Mouse (Mus musculus) forebrain, embryonic 12.5 days (tissue): ENCODE data around the gene Atp5g3. TPM values are rescaled to one million over a fixed set of nuclear protein-coding genes. Genes with fewer than 3 reads are reported as not detected.
"Not testable (repeated sequence)": the region's sequence is repeated elsewhere in the genome, so short reads cannot be mapped to it uniquely, and the experiment has no call there.

Source experiments
- ATAC-seq: fragments of 200-750 bp; cut with Nextera tagmentation; 2 replicates; pipeline ENCODE4 v1.8.0; 2017; ENCODE audit warnings: moderate TSS enrichment; ENCODE audit not compliant: low FRiP score
- H3K27ac ChIP-seq: fragments of 300-500 bp; sonication (generic); 2 replicates; pipeline ENCODE4 v1.5.1; 2016; ENCODE audit warnings: mild to moderate bottlenecking
- H3K27me3 ChIP-seq: fragments of 300-500 bp; sonication (generic); 2 replicates; pipeline ENCODE4 v1.6.1; 2016; ENCODE audit warnings: mild to moderate bottlenecking
- H3K36me3 ChIP-seq: fragments of 300-500 bp; sonication (generic); replicated peaks from 2 replicates; pipeline ENCODE4 v1.6.1; 2016; ENCODE audit warnings: mild to moderate bottlenecking
- H3K4me1 ChIP-seq: fragments of 300-500 bp; sonication (generic); 2 replicates; pipeline ENCODE4 v1.6.1; 2016
- H3K4me2 ChIP-seq: fragments of 300-500 bp; sonication (generic); 2 replicates; pipeline ENCODE4 v1.6.1; 2016; ENCODE audit warnings: mild to moderate bottlenecking, moderate library complexity
- H3K4me3 ChIP-seq: fragments of 300-500 bp; sonication (generic); replicated peaks from 2 replicates; pipeline ENCODE4 v1.5.1; 2016; ENCODE audit warnings: mild to moderate bottlenecking
- H3K9ac ChIP-seq: fragments of 300-500 bp; sonication (generic); 2 replicates; pipeline ENCODE4 v1.6.1; 2016; ENCODE audit warnings: mild to moderate bottlenecking
- H3K9me3 ChIP-seq: fragments of 300-500 bp; sonication (generic); 2 replicates; pipeline ENCODE4 v1.6.1; 2016
- WGBS: fragments of 180-500 bp; shearing (Covaris S2); methylation state at CpG from one replicate; pipeline ENCODE4 v1.1.7; 2016; 5-methylcytosine and 5-hydroxymethylcytosine counted together
- polyA plus RNA-seq: library from polyadenylated mRNA; unstranded; fragments of >200 nt; fragmentation: Nextera tagmentation; extraction: Ambion mirVana; gene quantifications from 2 replicates; pipeline ENCODE4 v1.2.1, GENCODE M21; 2016

Gene Atp5g3
- polyA plus RNA-seq, 1 experiment from 2014 or later: 725 TPM

DNA sequence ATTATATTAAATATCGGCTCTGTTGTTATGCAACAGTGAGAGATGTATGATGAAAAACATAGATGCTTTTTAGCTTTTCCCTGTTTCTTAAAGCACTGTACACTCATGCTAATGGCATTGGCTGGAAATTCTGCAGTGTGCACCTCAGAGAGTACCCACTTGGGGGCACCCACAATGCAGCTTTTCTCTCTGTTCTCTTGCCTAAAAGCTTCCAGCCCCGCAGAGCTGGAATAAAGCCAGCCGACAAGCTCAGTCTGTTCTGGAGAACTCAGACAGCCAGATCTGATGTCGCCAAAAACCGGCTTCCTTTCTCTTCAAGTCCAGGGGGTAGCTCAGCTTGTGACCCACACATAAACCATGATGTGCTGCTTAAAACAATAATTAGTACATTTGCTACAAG, 14.0 kb upstream of the Atp5g3 start:
- Histone ChIP-seq H3K4me3 (no peak overlapping the region), H3K4me2 (no peak overlapping the region), H3K4me1 (no peaks in the 10 kb centered on the region), H3K36me3 (no peaks in the 10 kb centered on the region), H3K9me3 (no peaks in the 10 kb centered on the region), H3K27ac (no peak overlapping the region), H3K9ac (no peak overlapping the region), H3K27me3 (no peaks in the 10 kb centered on the region)
- WGBS: 19% methylated on average over 5 of the region's 5 CpGs
- ATAC-seq: peak; percentile 51; the same call in 1 of the 2 replicates

DNA sequence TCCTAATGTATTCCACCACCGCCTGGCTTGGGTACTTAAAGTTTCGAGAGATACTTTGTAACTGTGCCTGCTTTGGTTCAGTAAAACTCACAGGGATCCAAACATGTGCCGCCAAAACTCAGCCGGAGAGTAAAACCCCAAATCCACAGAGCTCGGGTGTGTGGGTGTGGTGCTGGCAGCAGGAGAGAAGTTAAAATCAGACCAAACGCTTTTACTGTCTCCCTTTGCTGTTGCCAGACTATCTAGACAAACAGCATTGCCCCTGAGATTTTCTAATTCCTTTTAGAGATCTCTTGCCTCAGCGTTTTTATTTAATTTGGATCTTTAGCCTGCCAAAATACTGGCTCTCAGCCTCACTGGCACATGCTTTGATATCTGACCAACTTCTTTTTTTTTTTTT, 8.5 kb upstream of the Atp5g3 start:
- Histone ChIP-seq H3K36me3 (no peaks in the 10 kb centered on the region), H3K27me3 (no peaks in the 10 kb centered on the region), H3K4me1 (no peaks in the 10 kb centered on the region), H3K27ac (no peak overlapping the region), H3K9me3 (no peaks in the 10 kb centered on the region), H3K4me2 (no peak overlapping the region), H3K9ac (no peak overlapping the region), H3K4me3 (no peak overlapping the region)
- 73% methylated on average over 7 of the region's 7 CpGs for WGBS
- ATAC-seq: no peak

DNA sequence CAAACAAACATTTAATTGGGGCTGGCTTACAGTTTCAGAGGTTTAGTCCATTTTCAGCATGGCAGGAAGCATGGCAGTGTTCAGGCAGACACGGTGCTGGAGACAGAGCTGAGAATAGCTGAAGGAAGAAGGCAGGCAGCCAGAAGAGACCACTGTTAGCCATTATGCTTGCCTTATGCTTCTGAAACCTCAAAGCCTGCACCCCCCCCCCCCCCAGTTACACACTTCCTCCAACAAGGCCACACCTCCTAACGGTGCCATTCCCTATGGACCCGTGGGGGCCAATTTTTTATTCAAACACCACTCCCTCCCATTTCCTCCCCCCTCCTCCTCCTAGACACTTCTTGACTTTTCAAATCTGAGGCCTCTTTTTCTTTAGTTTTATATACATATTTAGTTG, 1.1 kb upstream of the Atp5g3 start:
- H3K36me3 ChIP-seq: peaks cover 19% of the 10 kb centered on the region

DNA sequence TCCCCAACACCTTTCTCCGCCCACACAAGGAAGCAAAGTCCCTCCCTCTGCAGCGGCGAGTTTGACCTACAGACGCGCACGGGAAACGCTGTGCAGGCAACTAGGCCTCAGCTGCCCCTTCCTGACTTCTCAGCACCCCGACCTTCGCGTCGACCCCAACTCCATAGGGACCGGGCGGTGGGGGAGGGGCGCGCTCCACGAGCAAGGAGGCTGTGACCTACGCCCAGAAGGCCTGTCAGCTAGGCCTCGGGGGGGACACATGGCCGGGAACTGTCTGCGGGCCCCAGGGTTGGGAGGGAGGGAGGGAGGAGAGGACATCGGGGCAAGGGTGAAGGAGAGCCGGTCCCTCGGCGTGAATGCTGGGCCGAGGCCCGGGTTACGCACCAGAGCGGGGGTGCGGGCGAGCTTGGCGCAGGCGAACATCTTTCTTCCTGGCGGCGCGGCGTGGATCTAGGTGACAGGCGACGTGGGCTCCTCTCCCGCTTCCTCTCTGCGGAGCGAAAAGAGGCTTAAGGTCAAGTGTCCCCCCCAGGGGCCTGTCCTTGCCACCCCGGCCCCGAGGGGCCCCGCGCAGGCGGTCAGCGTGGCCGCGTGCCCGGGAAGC, 453 bp downstream of the Atp5g3 start:
- under 1% methylated on average over 50 of the region's 50 CpGs for WGBS
- peak; percentile 71 for ATAC-seq

More for the DNA sequence above, 1.1 kb upstream of the Atp5g3 start:
- H3K27me3 ChIP-seq: no peaks in the 10 kb centered on the region
- ATAC-seq: no peak
- no peak overlapping the region for H3K27ac ChIP-seq
- H3K4me3 ChIP-seq: no peak overlapping the region
- no peak overlapping the region for H3K9ac ChIP-seq
- H3K4me1 ChIP-seq: peaks cover 15% of the 10 kb centered on the region
- WGBS: 86% methylated on average over 3 of the region's 3 CpGs
- no peak overlapping the region for H3K4me2 ChIP-seq
- H3K9me3 ChIP-seq: no peaks in the 10 kb centered on the region

DNA sequence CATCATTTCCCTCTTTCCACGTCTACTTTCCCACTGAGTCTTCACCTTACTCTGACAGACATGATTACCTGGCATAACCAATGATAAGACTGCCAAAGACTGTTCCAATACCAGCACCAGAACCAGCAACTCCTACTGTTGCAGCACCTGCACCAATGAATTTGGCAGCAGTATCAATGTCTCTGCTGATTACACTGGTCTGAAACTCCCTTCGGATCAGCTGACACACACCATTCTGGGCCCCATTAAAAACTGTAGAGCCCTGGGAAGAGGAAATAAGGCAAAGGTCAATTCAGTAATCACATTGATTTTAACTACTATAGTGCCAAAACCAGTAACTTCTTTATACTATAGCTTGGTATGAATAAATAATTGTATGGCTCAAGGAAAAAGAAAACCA, 2.0 kb downstream of the Atp5g3 start:
- Histone ChIP-seq H3K4me3 (no peak overlapping the region), H3K4me2 (no peak overlapping the region), H3K36me3 (peaks cover 28% of the 10 kb centered on the region), H3K4me1 (peaks cover 15% of the 10 kb centered on the region), H3K27ac (no peak overlapping the region), H3K9me3 (no peaks in the 10 kb centered on the region), H3K27me3 (no peaks in the 10 kb centered on the region), H3K9ac (no peak overlapping the region)
- WGBS: 92% methylated on average over 2 of the region's 2 CpGs
- no peak for ATAC-seq

More for the DNA sequence above, 453 bp downstream of the Atp5g3 start:
- Histone ChIP-seq H3K27ac (peak overlapping the region; percentile 88), H3K4me3 (peak overlapping the region; percentile 81), H3K9me3 (no peaks in the 10 kb centered on the region), H3K27me3 (no peaks in the 10 kb centered on the region), H3K4me2 (peak overlapping the region; percentile 74), H3K9ac (peak overlapping the region; percentile 97), H3K4me1 (peaks cover 15% of the 10 kb centered on the region), H3K36me3 (peaks cover 28% of the 10 kb centered on the region)

DNA sequence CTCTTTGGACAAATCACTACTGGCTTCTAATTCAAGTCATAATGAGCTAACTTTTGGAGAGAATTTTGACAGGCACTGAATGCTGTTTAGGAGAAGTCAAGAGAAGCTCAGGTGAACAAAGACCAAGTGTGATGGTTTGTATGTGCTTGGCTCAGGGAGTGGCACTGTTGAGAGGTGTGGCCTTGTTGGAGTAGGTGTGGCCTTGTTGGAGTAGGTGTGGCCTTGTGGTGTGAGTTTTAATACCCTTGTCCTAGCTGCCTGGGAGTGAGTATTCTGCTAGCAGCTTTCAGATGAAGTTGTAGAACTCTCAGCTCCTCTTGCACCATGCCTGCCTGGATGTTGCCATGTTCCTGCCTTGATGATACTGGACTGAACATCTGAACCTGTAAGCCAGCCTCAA, 6.4 kb downstream of the Atp5g3 start:
- not testable (repeated sequence) for H3K9ac ChIP-seq, H3K4me1 ChIP-seq, H3K27me3 ChIP-seq, ATAC-seq, H3K9me3 ChIP-seq, H3K4me3 ChIP-seq, H3K4me2 ChIP-seq, H3K27ac ChIP-seq
- H3K36me3 ChIP-seq: peaks cover 31% of the 10 kb centered on the region

DNA sequence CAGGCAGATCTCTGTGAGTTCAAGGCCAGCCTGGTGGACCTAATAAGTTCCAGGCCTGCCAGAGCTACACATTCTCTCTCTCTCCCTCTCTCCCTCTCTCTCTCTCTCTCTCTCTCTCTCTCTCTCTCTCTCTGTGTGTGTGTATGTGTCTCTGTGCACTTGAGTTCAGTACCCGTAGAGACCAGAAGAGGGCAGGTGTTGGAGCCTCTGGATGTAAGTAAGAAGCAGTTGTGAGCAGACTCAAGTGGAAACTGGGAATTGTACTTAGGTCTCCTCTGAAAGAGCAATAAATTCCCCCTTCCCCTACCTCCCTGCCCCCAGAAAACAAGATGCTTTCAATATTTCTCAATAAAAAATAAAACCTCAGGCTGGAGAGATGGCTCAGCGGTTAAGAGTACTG, 7.6 kb downstream of the Atp5g3 start:
- no peak overlapping the region for H3K4me3 ChIP-seq
- H3K27me3 ChIP-seq: no peaks in the 10 kb centered on the region
- H3K4me1 ChIP-seq: no peaks in the 10 kb centered on the region; the same call in 1 of the 2 replicates
- no peaks in the 10 kb centered on the region for H3K9me3 ChIP-seq
- no peak overlapping the region for H3K4me2 ChIP-seq
- no peak overlapping the region for H3K27ac ChIP-seq
- no peak for ATAC-seq
- H3K36me3 ChIP-seq: peaks cover 25% of the 10 kb centered on the region
- WGBS: 94% methylated on average over 2 of the region's 2 CpGs
- no peak overlapping the region for H3K9ac ChIP-seq

DNA sequence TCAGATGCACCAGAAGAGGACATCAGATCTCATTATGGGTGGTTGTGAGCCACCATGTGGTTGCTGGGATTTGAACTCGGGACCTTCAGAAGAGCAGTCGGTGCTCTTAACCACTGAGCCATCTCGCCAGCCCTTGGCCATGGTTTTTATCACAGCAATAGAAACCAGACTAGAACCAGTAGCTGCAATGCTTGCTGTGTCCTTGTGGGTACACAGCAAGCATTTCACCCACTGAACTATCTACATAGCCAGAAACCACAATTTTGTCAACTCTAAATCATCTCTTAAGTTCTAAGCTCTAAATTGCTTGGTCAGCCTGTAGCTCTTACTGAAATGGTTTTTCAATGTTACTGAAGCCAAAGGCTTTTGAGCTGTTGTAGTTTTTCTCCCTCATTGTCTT, 8.8 kb downstream of the Atp5g3 start:
- ATAC-seq, H3K27me3 ChIP-seq, H3K27ac ChIP-seq, H3K4me2 ChIP-seq, H3K9ac ChIP-seq, H3K4me1 ChIP-seq, H3K9me3 ChIP-seq, H3K4me3 ChIP-seq: not testable (repeated sequence)
- peaks cover 13% of the 10 kb centered on the region for H3K36me3 ChIP-seq
- 94% methylated on average over 3 of the region's 3 CpGs for WGBS

DNA sequence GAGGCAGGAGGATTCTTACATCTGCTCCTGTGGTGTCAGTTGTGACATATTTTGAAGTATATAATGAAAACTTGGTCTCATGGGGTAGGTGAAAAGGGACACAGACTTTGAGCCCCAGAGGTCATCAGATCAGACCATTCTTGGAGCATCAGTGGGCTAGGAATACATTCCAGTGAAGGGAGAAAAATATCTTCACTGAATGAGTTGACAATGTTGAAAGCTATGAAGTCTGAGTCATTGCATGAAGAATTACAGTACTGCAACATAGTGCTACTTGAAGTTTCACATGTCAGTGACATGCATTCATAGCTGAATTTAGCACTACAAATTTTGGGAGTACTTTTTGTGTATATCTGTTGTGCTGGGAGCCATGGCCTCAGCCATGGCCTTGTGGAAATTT, 10.0 kb downstream of the Atp5g3 start:
- no peaks in the 10 kb centered on the region for H3K9me3 ChIP-seq
- H3K9ac ChIP-seq: no peak overlapping the region
- H3K4me3 ChIP-seq: no peak overlapping the region
- no peak overlapping the region for H3K4me2 ChIP-seq
- ATAC-seq: no peak
- peaks cover 4% of the 10 kb centered on the region; the same call in 1 of the 2 replicates for H3K36me3 ChIP-seq
- H3K4me1 ChIP-seq: no peaks in the 10 kb centered on the region
- no peaks in the 10 kb centered on the region for H3K27me3 ChIP-seq
- H3K27ac ChIP-seq: no peak overlapping the region

DNA sequence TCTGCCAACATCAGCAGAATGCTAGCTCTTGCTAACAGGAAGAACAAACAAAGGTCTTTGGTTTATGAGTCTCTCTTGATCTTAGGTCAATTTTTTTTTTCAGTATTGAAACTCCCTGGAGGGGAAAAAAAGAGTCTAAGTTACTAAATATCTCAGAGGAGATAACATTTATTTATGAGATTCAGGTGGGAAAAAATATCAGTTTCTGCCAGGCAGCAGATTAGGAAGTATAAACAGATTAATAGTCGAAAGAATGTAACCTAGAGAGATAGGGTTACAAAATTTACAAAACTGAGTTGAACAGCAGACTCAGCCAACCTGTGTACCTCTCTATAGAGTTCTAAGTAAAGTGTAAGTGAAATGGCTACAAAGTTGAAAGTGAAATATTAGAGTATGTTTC, 10.8 kb downstream of the Atp5g3 start:
- Histone ChIP-seq H3K27me3 (no peaks in the 10 kb centered on the region), H3K4me3 (no peak overlapping the region), H3K36me3 (peaks cover 4% of the 10 kb centered on the region; the same call in 1 of the 2 replicates), H3K9ac (no peak overlapping the region), H3K27ac (no peak overlapping the region), H3K9me3 (no peaks in the 10 kb centered on the region), H3K4me1 (no peaks in the 10 kb centered on the region), H3K4me2 (no peak overlapping the region)
- ATAC-seq: no peak
- WGBS: 82% methylated on average over 1 of the region's 1 CpGs

DNA sequence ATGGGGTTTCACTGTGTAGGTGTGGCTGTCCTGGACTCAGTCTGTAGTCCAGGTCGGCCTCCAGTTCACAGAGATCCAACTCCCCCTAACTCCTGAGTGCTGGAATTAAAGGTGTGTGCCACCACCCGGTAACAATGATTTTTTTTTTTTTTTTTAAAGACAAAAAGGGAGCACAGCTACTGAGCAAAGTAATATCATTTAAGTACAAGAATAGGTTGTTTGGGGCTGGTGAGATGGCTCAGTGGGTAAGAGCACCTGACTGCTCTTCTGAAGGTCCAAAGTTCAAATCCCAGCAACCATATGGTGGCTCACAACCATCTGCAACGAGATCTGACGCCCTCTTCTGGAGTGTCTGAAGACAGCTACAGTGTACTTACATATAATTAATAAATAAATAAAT, 14.2 kb downstream of the Atp5g3 start:
- WGBS: 65% methylated on average over 4 of the region's 4 CpGs
- H3K9ac ChIP-seq, H3K4me3 ChIP-seq, H3K4me2 ChIP-seq, H3K9me3 ChIP-seq, H3K27ac ChIP-seq, H3K36me3 ChIP-seq, H3K4me1 ChIP-seq, H3K27me3 ChIP-seq, ATAC-seq: not testable (repeated sequence)

DNA sequence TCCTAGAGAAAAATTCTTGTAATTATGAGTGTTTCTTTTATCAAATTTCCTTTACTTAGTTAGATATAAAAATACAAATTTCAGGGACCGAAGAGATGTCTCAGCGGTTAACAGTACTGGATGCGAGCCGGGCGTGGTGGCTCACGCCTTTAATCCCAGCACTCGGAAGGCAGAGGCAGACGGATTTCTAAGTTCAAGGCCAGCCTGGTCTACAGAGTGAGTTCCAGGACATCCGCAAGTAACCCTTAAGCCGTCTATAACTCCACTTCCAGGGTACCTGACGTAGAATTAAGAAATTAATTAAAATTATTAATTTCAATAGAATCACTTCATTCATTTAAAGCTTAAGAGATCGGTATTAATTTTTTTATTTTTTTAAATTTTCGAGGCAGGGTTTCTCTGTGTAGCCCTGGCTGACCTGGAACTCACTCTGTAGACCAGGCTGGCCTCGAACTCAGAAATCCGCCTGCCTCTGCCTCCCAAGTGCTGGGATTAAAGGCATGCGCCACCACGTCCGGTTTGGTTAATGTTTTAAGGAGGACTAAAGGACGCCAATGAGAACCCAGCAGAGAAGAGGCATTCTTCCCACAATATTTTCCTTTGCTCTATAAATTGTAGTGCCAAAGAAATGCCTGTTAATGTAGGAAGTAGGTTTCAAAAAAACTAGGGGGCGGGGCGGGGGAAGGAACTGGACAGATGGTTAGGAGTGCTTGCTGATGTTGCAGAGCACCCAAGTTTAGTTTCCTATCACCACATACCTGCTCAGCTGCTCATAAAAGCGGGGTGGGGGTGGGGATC, 17.5 kb downstream of the Atp5g3 start:
- peak overlapping the region; percentile 93 for H3K4me3 ChIP-seq
- ATAC-seq: no peak
- peak overlapping the region; percentile 62 for H3K9ac ChIP-seq
- no peaks in the 10 kb centered on the region for H3K9me3 ChIP-seq
- peak overlapping the region; percentile 55 for H3K4me2 ChIP-seq
- no peaks in the 10 kb centered on the region for H3K27me3 ChIP-seq
- no peak overlapping the region; the same call in 1 of the 2 replicates for H3K27ac ChIP-seq
- H3K4me1 ChIP-seq: peaks cover 7% of the 10 kb centered on the region
- WGBS: 70% methylated on average over 22 of the region's 22 CpGs
- H3K36me3 ChIP-seq: no peaks in the 10 kb centered on the region; the same call in 1 of the 2 replicates
